Mouse (Mus musculus) myocyte (in vitro differentiated cells): ENCODE results near the gene Ralgapa2. TPM values are rescaled to one million over a fixed set of nuclear protein-coding genes. Genes with fewer than 3 reads are reported as not detected.

ENCODE experiments used
- H3K27me3 ChIP-seq: one replicate; pipeline ENCODE4 v1.6.1; 2011; ENCODE audit not compliant: control insufficient read depth, insufficient read depth, insufficient read length
- H3K36me3 ChIP-seq: one replicate; pipeline ENCODE4 v1.6.1; 2011; ENCODE audit not compliant: control insufficient read depth, insufficient read depth
- H3K4me2 ChIP-seq: one replicate; pipeline ENCODE4 v1.6.1; 2011; ENCODE audit warnings: low read depth, control low read depth
- H3K4me3 ChIP-seq: one replicate; pipeline ENCODE4 v1.5.1; 2011; ENCODE audit warnings: mild to moderate bottlenecking, control low read depth, moderate library complexity
- H3K79me2 ChIP-seq: one replicate; pipeline ENCODE4 v1.6.1; 2011; ENCODE audit not compliant: control insufficient read depth, insufficient read depth
- H3ac ChIP-seq: one replicate; pipeline ENCODE4 v1.6.1; 2011; ENCODE audit not compliant: control insufficient read depth, insufficient read length
- CEBPB ChIP-seq: IDR thresholded peaks from 2 replicates; pipeline ENCODE4 v1.6.1; 2011; ENCODE audit warnings: mild to moderate bottlenecking, moderate library complexity; ENCODE audit not compliant: poor library complexity, insufficient read depth, severe bottlenecking
- E2F4 ChIP-seq: IDR thresholded peaks from one replicate; pipeline ENCODE4 v1.6.1; 2011; ENCODE audit warnings: mild to moderate bottlenecking, control low read depth, moderate library complexity; ENCODE audit not compliant: insufficient read depth
- MAX ChIP-seq: IDR thresholded peaks from one replicate; pipeline ENCODE4 v1.6.1; 2011; ENCODE audit warnings: low read depth, mild to moderate bottlenecking, control low read depth
- MYOD1 ChIP-seq, 3 experiments: IDR thresholded peaks; one replicate each; pipeline ENCODE4 v1.6.1; 2011; ENCODE audit warnings: control low read depth in 2 of 3, low read depth in 2 of 3, mild to moderate bottlenecking in 2 of 3, moderate library complexity in 1 of 3; ENCODE audit not compliant: insufficient read length in 2 of 3, control insufficient read depth in 1 of 3
- MYOG ChIP-seq, 3 experiments: IDR thresholded peaks; one replicate each; pipeline ENCODE4 v1.6.1; 2011; ENCODE audit warnings: control low read depth in 2 of 3, low read depth in 2 of 3, mild to moderate bottlenecking in 2 of 3; ENCODE audit not compliant: insufficient read length in 2 of 3, control insufficient read depth in 1 of 3, insufficient read depth in 1 of 3
- POLR2A ChIP-seq: IDR thresholded peaks from one replicate; pipeline ENCODE4 v1.6.1; 2011; ENCODE audit warnings: low read depth, mild to moderate bottlenecking, control low read depth, moderate library complexity; ENCODE audit not compliant: insufficient read length
- POLR2AphosphoS2 ChIP-seq: IDR thresholded peaks from one replicate; pipeline ENCODE4 v1.6.1; 2011; ENCODE audit warnings: low read depth, control low read depth; ENCODE audit not compliant: insufficient read length
- REST ChIP-seq: IDR thresholded peaks from one replicate; pipeline ENCODE4 v1.6.1; 2011; ENCODE audit warnings: mild to moderate bottlenecking, control low read depth, moderate library complexity; ENCODE audit not compliant: insufficient read depth, insufficient read length
- SRF ChIP-seq: IDR thresholded peaks from one replicate; pipeline ENCODE4 v1.6.1; 2011; ENCODE audit warnings: low read depth; ENCODE audit not compliant: control insufficient read depth, insufficient read length
- TCF12 ChIP-seq: IDR thresholded peaks from one replicate; pipeline ENCODE4 v1.6.1; 2011; ENCODE audit warnings: mild to moderate bottlenecking, control low read depth; ENCODE audit not compliant: poor library complexity, insufficient read depth, severe bottlenecking
- TCF3 ChIP-seq: IDR thresholded peaks from one replicate; pipeline ENCODE4 v1.6.1; 2011; ENCODE audit warnings: low read depth, control low read depth; ENCODE audit not compliant: insufficient read length
- USF1 ChIP-seq: IDR thresholded peaks from one replicate; pipeline ENCODE4 v1.6.1; 2011; ENCODE audit warnings: low read depth, mild to moderate bottlenecking, control low read depth, moderate library complexity
- polyA plus RNA-seq: library from polyadenylated mRNA; unstranded; fragments of >200 nt; fragmentation: generic; extraction: Trizol; gene quantifications from one replicate; pipeline ENCODE4 v1.2.1, GENCODE M21; 2012; ENCODE audit warnings: missing spikeins

Gene Ralgapa2
- polyA plus RNA-seq, 1 experiment, result 1.8 TPM

DNA sequence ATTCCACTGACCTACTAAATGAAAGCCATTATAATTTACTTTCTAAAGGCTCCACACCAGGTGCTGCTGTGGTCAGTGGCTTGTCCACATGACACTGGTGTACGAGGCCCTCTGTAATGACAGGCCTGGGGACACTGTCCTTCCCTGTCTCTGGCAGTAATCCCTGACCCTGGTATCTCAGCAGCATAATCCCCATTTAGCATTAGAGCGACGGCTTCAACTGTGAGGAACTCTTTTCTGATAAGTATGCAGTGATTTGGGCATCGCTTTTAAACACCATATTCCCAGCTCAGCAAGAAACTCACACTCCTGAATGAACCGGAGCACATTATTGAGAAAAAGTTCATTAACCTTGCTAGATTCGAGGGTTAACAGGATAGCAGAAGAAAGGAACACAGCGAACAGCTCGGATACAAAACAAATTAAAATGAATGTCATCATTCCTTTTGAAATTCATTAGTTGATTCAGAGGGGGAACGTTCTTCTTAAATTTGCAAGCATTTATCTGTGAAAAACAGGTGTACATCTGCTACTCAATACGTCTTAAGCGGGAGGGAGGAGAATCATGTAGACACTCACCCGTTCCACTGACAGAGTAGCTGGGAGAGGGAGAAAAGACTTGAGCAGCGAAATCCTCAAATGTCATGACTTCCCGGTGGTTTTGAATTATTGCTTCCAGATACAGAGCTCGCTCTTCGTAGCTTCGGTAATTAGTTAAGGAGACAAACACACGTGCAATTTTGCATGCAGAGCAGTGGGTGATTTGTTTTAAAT, 252.2 kb downstream of the Ralgapa2 start:
- Histone ChIP-seq H3K36me3 (no peaks in the 10 kb centered on the region), H3K4me3 (no peak overlapping the region), H3ac (no peak overlapping the region), H3K79me2 (no peaks in the 10 kb centered on the region), H3K27me3 (no peaks in the 10 kb centered on the region), H3K4me2 (no peak overlapping the region)
- TF ChIP-seq USF1 (no peak), POLR2AphosphoS2 (no peak), MYOG (IDR thresholded peaks at IDR 0.05; ENCODE audit: control insufficient read depth in 1 of 3, insufficient read depth in 1 of 3, insufficient read length in 2 of 3, low read depth in 2 of 3) (no peak), TCF12 (no peak), CEBPB (no peak)

DNA sequence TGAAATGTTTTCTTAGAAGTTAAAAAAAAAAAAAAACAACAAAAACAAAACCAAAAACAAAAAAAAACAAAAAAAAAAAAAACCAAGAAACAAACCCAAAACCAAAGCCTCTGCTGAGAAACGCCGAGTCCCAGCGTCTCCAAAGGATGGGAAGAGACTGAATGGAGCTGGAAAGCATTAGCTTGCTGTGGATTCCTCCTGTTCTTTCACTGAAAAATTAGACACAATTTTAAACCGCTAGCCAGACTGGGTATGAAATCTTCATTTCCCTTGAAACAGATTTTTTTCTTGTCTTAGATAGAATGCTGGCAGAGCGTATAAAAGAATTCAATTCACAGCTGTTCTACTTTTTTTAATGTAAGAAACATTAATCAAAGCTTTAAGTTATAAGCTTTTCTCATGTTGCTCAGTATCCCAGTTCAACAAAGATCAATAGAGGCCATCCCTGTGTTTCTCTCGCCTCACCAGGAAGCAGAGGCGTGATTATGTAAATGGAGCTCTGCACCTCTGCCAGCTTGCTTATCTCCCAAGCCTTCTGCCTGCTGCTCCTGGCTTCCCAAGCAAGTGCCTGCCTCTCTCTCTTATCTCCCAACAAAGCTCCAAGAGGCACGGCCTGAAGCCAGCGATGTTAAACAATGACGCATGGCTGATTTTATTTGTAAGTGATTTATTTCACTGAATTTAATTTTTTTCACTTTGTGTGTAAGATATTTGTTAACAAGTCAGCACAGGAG, 253.2 kb downstream of the Ralgapa2 start:
- no peaks in the 10 kb centered on the region for H3K36me3 ChIP-seq
- TF ChIP-seq TCF12, result no peak
- TF ChIP-seq POLR2AphosphoS2, result no peak
- no peak for TF ChIP-seq USF1
- no peak for TF ChIP-seq MYOG (IDR thresholded peaks at IDR 0.05; ENCODE audit: control insufficient read depth in 1 of 3, insufficient read depth in 1 of 3, insufficient read length in 2 of 3, low read depth in 2 of 3)
- TF ChIP-seq TCF3, result no peak
- TF ChIP-seq MYOD1 (IDR thresholded peaks at IDR 0.05; ENCODE audit: control insufficient read depth in 1 of 3, insufficient read length in 2 of 3, low read depth in 2 of 3), result no peak
- TF ChIP-seq POLR2A, result no peak
- no peak for TF ChIP-seq MAX
- TF ChIP-seq REST, result no peak
- H3K27me3 ChIP-seq, result no peaks in the 10 kb centered on the region
- no peaks in the 10 kb centered on the region for H3K79me2 ChIP-seq
- H3K4me2 ChIP-seq, result no peak overlapping the region
- no peak overlapping the region for H3K4me3 ChIP-seq
- no peak overlapping the region for H3ac ChIP-seq

DNA sequence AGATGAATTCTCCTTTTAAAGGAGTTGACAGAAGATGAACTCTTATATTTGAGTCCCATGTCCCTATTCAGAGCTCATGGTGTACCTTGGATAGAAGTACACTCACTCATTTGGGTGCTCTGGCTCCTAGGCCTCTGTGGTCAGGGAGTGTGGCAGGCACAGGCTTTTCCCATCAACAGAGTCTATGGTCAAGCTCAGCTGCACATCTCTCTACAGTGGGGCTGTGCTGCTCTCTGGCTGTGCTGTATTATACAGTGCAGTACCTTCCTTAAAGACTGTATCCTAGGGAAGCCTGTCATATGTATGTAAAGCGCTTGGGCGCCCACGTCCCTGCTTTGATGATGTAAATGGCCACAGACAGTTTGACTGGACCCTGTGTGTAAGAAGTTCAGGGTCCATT, 254.5 kb downstream of the Ralgapa2 start:
- no peaks in the 10 kb centered on the region for H3K79me2 ChIP-seq
- TF ChIP-seq MYOG (IDR thresholded peaks at IDR 0.05; ENCODE audit: control insufficient read depth in 1 of 3, insufficient read depth in 1 of 3, insufficient read length in 2 of 3, low read depth in 2 of 3) (no peak), MAX (no peak), TCF12 (no peak), CEBPB (no peak), REST (no peak), TCF3 (no peak), MYOD1 (IDR thresholded peaks at IDR 0.05; ENCODE audit: control insufficient read depth in 1 of 3, insufficient read length in 2 of 3, low read depth in 2 of 3) (no peak), SRF (no peak), POLR2AphosphoS2 (no peak), POLR2A (no peak), USF1 (no peak), E2F4 (no peak)
- no peaks in the 10 kb centered on the region for H3K36me3 ChIP-seq
- no peaks in the 10 kb centered on the region for H3K27me3 ChIP-seq
- no peak overlapping the region for H3K4me2 ChIP-seq
- H3K4me3 ChIP-seq, result no peak overlapping the region
- no peak overlapping the region for H3ac ChIP-seq

DNA sequence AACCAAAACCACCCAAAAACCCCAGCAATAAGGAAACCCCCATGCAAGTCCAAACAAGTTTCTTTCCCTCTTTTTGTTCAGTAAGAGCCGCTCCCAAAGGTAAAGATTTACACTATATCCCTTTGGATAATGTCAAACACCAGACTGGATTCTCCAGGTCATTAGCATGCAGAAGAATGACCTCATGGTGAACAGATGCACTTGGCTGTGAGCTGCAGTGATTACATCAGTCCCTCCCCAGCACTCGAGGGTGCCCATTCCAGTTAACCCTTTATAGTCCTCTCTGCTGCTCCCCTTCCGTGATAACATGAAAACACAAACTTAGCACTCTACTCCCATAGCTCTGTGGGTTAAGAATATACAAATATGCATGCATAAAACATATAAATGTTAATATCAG, 255.1 kb downstream of the Ralgapa2 start:
- TF ChIP-seq CEBPB (no peak), MYOD1 (IDR thresholded peaks at IDR 0.05; ENCODE audit: control insufficient read depth in 1 of 3, insufficient read length in 2 of 3, low read depth in 2 of 3) (peak in 1 of 3 experiments; percentile 12)
- no peak overlapping the region for H3K4me3 ChIP-seq
- no peaks in the 10 kb centered on the region for H3K27me3 ChIP-seq
- no peak overlapping the region for H3K4me2 ChIP-seq
- no peaks in the 10 kb centered on the region for H3K79me2 ChIP-seq
- H3K36me3 ChIP-seq, result no peaks in the 10 kb centered on the region
- no peak overlapping the region for H3ac ChIP-seq

DNA sequence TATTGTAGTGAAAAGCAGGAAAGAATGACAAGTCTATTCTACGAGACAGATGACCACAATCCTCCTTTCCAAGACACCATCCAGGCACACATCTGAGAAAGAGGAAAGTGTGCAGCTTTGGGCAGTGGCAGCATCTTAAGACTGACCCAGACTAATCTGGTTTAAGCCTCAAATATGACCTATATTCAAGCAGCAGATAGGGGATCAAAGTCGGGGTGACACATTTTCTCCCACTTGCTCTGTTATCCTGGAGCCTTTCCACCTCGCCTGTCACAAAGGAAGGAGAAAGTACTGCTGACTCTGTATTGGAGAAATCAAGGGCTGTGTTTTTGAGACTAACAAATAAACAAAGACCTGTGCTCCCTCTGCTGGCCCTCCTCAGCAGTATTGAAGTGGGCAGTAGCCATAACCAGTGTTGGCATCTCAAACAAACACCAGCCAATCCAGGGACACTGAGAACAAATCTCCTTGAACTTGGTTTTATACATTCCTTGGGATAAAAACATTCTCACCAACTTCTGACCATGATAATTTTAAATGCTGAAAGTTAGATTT, 255.7 kb downstream of the Ralgapa2 start:
- H3K27me3 ChIP-seq, result no peaks in the 10 kb centered on the region

More for the DNA sequence above, 255.7 kb downstream of the Ralgapa2 start:
- Histone ChIP-seq H3K4me2 (no peak overlapping the region), H3K36me3 (no peaks in the 10 kb centered on the region), H3K79me2 (no peaks in the 10 kb centered on the region), H3ac (no peak overlapping the region), H3K4me3 (no peak overlapping the region)
- TF ChIP-seq SRF (no peak), MAX (no peak), USF1 (no peak), E2F4 (no peak), REST (no peak), TCF3 (no peak), MYOD1 (IDR thresholded peaks at IDR 0.05; ENCODE audit: control insufficient read depth in 1 of 3, insufficient read length in 2 of 3, low read depth in 2 of 3) (no peak), POLR2AphosphoS2 (no peak), CEBPB (no peak), MYOG (IDR thresholded peaks at IDR 0.05; ENCODE audit: control insufficient read depth in 1 of 3, insufficient read depth in 1 of 3, insufficient read length in 2 of 3, low read depth in 2 of 3) (no peak), POLR2A (no peak), TCF12 (no peak)
